Mouse (Mus musculus): ENCODE data around the gene Spata17.

DNA sequence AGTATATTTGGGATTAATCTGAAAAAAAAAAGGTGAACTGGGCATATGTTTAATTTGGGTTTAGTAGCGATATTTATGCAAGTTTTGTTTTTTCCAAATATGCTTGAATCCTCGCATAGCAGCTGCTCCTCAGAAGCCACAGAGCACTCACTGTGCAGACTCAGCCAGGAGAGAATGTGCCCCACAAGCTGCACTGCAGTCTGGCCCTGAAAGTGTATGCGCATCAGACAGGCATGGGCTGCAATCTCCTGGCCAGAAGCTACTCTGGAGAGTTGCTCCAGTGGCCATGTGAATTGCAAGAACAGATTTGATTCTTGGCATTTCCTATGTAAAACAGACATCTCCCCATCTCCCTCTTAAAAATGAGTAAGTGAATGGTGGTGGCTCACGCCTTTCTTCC lies 82.9 kb downstream of the Spata17 start:
- no peak for TF ChIP-seq CTCF (conservative IDR thresholded peaks at IDR 0.05; ENCODE audit: insufficient read depth, insufficient read length, low read depth, low read length)
- TF ChIP-seq POLR2A (IDR thresholded peaks at IDR 0.05; ENCODE audit: low read depth, low read length): no peak
